Mouse (Mus musculus): ENCODE data around the gene Eci2.
"Not testable (repeated sequence)": the region's sequence is repeated elsewhere in the genome, so short reads cannot be mapped to it uniquely, and the experiment has no call there.

Eci2 gene

DNA sequence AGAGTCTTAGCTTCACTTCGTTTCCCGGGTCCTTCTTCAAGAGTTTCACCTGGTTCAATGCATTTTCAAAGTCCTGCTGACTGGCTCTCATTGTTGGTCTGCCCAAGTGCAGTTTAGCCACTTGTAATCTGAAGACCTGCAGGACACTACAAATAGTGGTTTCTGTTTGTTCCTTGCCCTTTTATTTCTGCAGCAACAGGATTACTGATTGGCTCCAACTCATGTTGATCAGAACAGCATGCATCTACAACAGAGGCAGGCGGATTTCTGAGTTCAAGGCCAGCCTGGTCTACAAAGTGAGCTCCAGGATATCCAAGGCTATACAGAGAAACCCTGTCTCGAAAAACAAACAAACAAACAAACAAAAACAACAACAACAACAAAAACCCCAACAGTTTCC lies 33.8 kb downstream of the Eci2 start:
- no peak for DNase-seq (ENCODE audit: extremely low read depth, low read depth)

- peak; percentile 26 for DNase-seq (ENCODE audit: extremely low read depth, low read depth)
Measured at GRCm38 (mm10) chr13:34991581-34992273, 35.2 kb downstream of the Eci2 start.

GRCm38 (mm10) chr13:34983479-34983878 lies 43.4 kb downstream of the Eci2 start:
- DNase-seq (ENCODE audit: extremely low read depth, low read depth) = peak; percentile 20

DNA sequence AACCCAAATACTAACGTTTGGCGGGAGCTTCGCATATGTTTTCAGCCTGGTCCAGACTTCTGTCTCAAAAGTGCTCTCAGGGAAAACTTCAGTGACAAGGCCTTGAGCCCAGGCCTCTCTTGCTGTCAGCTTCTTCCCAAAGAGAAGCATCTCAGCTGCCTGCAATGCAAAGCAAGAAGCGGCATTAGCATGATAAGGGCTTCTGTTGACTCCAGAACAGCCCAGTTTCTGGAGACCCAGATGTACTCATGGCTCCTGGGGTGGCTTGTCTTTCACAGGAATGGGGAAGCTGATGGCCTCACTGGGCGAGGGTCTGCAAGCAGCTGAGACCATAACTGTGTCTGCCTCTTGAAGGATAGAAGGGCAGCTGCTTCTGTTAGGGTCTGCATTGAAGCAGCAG lies 48.3 kb downstream of the Eci2 start:
- DNase-seq (ENCODE audit: extremely low read depth, low read depth) = not testable (repeated sequence)

DNA sequence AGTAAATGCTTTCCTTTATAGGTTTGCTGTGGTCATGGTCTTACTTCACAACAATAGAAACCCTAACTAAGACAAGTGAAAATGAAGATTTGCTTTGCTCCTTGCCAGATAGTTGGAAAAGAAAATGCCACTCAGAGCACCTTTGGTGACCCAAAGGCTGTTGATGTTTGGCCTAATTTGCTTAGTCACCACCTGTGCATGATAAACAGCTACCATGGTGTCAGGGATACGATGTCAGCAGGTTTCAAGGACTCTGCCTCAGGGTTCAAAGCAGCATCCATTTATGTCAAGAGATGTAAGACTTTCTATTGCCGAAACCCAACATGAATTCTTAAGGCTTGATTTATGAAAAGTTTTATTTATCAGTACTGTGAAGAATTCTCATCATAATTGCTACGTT lies 49.5 kb downstream of the Eci2 start:
- no peak for DNase-seq (ENCODE audit: extremely low read depth, low read depth)

DNA sequence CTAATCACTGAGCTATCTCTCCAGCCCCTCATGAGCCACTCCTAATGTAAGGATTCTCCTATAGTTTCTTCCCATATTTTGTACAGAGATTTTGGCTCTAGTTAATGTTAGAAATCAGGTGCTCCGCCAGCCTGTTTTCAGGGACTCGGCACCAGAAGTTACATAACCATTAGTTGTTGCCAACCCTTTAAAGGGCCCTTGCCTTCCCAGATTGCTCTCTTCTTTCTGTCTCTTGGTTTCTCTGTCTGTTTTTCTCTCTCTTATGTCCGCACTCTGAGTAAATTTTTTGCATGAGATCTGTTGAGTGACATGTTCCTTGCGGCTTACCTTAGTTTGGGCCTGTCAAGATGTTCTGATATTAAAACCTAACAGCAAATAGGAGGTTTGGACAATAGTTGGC lies 50.8 kb downstream of the Eci2 start:
- no peak for DNase-seq (ENCODE audit: extremely low read depth, low read depth)

DNA sequence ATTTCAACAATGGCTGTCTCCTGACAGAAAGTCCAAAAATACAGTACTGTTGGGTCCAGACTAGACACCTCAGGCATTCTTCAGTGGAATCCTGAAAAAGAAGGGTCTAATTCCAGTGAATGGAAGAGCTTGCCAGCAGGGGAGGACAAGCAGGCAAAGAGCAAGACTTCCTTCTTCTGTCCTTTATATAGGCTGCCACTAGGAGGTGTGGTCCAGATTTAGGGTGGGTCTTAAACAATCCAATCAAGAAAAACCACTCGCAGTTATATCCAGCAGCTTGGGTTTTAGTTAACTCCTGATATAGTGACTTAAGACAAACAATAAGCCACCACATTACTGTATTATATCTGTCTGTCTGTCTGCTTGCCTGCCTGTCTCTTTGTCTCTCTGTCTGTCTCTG lies 53.1 kb downstream of the Eci2 start:
- peak; percentile 50 for DNase-seq (ENCODE audit: extremely low read depth, low read depth)

DNA sequence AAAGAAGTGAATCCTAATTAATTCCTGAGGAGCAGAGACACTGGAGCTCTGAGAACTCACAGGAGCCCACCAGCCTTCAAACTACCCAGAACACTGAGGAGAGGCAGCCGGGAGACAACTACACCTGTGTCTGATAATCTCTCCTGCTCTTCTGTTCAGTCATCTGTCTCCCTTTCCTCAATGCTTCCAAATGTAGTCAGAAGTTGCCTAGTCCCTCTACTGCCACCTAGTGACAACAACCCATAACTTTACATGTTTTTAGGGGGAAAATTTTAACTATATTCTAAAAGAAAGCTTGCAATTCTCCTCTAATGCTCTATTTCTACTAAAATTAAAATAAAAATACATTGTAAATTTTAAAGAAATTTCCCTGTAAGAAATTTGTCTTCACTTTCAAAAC lies 53.7 kb downstream of the Eci2 start:
- peak; percentile 50 for DNase-seq (ENCODE audit: extremely low read depth, low read depth)

GRCm38 (mm10) chr13:34972456-34972855 lies 54.4 kb downstream of the Eci2 start:
- not testable (repeated sequence) for DNase-seq (ENCODE audit: extremely low read depth, low read depth)

DNA sequence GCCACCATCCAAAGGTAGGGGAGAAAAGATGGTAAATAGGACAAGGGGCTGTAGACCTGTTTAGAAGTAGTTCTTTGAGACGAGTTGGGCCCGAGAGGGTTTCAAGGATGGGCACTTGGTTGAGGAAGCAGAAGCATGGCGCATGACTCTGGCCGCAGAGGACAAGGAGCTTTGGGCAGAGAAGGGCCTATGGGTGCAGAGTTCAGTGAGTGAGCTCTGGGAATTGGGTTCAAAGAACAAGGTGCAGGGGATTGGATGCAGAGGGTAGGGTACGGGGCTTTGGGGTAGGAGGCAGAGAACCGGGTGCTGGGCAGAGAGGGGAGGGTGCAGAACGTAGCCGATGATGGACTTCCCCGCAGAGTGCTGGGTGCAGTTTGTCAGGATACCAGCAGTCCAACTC lies 61.2 kb downstream of the Eci2 start:
- DNase-seq (ENCODE audit: extremely low read depth, low read depth) = not testable (repeated sequence)

- no peak for DNase-seq (ENCODE audit: extremely low read depth, low read depth)
Measured at GRCm38 (mm10) chr13:34964866-34965265, 62.0 kb downstream of the Eci2 start.

- DNase-seq (ENCODE audit: extremely low read depth, low read depth) = no peak
Measured at GRCm38 (mm10) chr13:34964419-34964818, 62.5 kb downstream of the Eci2 start.

- DNase-seq (ENCODE audit: extremely low read depth, low read depth) = no peak
Measured at GRCm38 (mm10) chr13:34963511-34964397, 63.1 kb downstream of the Eci2 start, which contains the start of gene Eci3. Eci3 (minus strand) TSS chr13:34963810.

GRCm38 (mm10) chr13:34960996-34961770 lies 65.7 kb downstream of the Eci2 start:
- DNase-seq (ENCODE audit: extremely low read depth, low read depth) = no peak

GRCm38 (mm10) chr13:34958158-34958557 lies 68.7 kb downstream of the Eci2 start:
- not testable (repeated sequence) for DNase-seq (ENCODE audit: extremely low read depth, low read depth)

- no peak for DNase-seq (ENCODE audit: extremely low read depth, low read depth)
Measured at GRCm38 (mm10) chr13:34956901-34957300, 70.0 kb downstream of the Eci2 start.

GRCm38 (mm10) chr13:34951437-34951836 lies 75.5 kb downstream of the Eci2 start:
- DNase-seq (ENCODE audit: extremely low read depth, low read depth) = peak; percentile 38

DNA sequence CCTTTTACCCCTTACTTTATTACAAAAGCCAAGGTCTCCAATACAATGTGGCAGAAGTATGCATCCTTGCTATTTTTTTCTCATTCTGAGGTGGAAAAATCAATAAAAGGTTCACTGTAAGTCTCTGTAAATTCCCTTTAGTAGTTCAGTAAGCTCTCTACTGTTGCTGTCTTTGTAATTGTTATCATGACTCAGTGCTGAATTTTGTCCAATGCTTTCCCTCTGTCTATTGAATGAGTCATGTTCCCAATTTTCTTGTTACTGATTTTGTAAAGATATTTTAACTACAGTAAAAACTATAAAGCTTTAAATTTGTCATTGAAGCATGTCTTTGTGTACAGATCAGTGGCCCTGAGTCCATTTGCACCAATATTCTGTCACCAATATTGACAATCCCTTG lies 84.5 kb downstream of the Eci2 start:
- DNase-seq (ENCODE audit: extremely low read depth, low read depth) = no peak

- no peak for DNase-seq (ENCODE audit: extremely low read depth, low read depth)
Measured at GRCm38 (mm10) chr13:34934931-34935644, 91.8 kb downstream of the Eci2 start.
